Mouse (Mus musculus): Measurements from ENCODE around the gene Lamb1. TPM values are rescaled to one million over a fixed set of nuclear protein-coding genes. Genes with fewer than 3 reads are reported as not detected.

Lamb1 gene
- polyA plus RNA-seq, 1 experiment from 2014 or later, result 13.2 TPM

DNA sequence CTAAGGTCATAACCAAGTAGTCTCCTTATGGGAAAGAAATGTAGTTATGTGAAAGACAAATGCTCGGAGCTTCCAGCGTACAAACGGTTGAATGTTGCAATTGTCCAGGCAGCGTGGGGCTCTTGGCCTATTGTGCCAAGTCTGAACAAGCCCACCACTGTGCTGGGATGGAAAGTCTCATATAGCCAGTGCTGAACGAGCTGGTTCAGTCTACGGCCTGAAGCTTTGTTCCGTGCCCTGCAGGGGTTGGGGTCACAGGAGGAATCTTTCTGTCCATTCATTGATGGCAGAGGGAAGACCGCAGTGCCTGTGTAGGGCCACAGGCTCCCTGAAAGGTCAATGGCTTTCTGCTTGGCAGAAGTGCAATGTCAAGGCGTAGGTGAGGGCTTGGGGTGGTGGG, 45.7 kb downstream of the Lamb1 start:
- no peak for ATAC-seq
- H3K9ac ChIP-seq (ENCODE audit: low read depth, low read length), result no peak overlapping the region
- no peak overlapping the region for H3K4me2 ChIP-seq (ENCODE audit: low read length)
- no peaks in the 10 kb centered on the region for H3K4me1 ChIP-seq (ENCODE audit: control insufficient read depth, insufficient read depth, low read length)
- H3K27ac ChIP-seq (ENCODE audit: low read length), result no peak overlapping the region
- no peaks in the 10 kb centered on the region for H3K36me3 ChIP-seq (ENCODE audit: control insufficient read depth, insufficient read depth, low read length)
- no peaks in the 10 kb centered on the region for H3K27me3 ChIP-seq (ENCODE audit: control insufficient read depth, insufficient read depth, low read depth, low read length)
- 39% methylated on average over 9 of the region's 9 CpGs for WGBS
- H3K9me3 ChIP-seq (replicated peaks; ENCODE audit: control insufficient read depth, low read length, poor library complexity, severe bottlenecking), result no peaks in the 10 kb centered on the region
- H3K4me3 ChIP-seq (ENCODE audit: low read depth, low read length), result no peak overlapping the region

DNA sequence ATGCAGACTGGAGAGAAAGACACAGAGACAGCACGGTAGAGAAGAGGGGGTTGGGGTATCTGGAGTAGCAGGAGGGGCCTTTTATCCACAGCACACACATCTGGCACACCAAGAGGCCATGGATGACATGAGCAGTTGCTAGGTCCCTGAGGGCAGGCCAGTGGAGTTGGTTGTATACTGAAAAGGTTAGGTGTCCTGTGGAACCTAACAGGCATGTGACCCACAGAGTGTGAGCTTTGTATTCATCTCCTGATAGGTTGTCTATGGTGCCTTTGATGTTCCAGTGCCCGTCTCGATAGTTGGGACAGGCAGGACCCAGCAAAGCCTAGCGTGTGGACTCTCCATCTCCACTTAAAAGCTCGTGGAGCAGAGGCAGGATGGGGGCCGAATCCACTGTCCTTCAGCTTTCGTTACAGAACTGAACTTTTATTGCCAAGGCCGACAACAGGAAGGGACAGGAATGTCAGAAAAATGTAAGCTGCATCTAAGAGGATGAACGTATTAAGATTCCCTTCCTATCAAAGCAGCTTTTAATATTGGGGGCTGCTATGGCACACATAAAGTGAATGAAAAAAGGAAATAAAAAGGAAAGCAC, 46.7 kb downstream of the Lamb1 start:
- Histone ChIP-seq H3K9me3 (replicated peaks; ENCODE audit: control insufficient read depth, low read length, poor library complexity, severe bottlenecking) (no peaks in the 10 kb centered on the region), H3K4me1 (ENCODE audit: control insufficient read depth, insufficient read depth, low read length) (no peaks in the 10 kb centered on the region), H3K4me3 (ENCODE audit: low read depth, low read length) (no peak overlapping the region), H3K9ac (ENCODE audit: low read depth, low read length) (no peak overlapping the region), H3K4me2 (ENCODE audit: low read length) (no peak overlapping the region), H3K27ac (ENCODE audit: low read length) (no peak overlapping the region), H3K27me3 (ENCODE audit: control insufficient read depth, insufficient read depth, low read depth, low read length) (no peaks in the 10 kb centered on the region), H3K36me3 (ENCODE audit: control insufficient read depth, insufficient read depth, low read length) (no peaks in the 10 kb centered on the region)
- WGBS, result 84% methylated on average over 9 of the region's 9 CpGs
- no peak for ATAC-seq

DNA sequence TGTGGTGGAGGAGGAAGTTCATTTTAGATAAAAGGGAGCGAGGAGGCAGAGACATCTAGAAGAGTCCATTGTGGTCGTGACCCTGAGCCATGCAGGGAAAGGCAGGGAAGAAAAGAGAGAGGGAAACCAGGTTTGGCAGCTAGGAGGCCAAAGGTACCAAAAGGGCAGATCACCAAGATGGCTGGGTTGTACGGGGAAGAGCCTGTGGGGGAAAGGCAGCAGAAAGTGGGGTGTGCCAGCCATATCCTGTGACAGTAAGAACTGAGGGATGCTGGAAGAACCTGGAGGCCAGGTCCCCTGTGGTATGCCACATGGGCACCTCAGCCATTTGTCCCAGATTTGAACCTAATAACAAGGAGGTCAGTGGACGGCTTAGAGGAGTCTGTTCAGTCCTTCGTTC, 47.2 kb downstream of the Lamb1 start:
- no peaks in the 10 kb centered on the region for H3K4me1 ChIP-seq (ENCODE audit: control insufficient read depth, insufficient read depth, low read length)

DNA sequence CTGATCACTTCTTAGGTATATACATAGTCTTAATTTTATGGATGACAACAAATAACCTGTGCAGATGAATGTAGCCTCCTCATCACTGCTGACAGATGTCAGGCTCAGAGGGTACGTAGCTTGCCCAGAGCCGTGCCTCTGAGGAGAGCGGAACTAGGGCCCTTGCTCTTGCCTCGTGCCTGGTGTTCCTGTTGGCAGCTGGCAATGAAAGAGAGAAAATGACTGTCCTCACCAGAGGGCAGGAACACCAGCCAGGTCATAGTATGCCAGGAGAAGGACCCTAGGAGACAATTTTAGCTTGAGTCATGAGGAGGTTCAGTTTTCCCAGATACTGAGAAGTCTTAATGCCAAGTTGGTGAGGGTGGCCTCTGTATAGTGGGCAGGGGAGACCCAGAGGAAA, 48.1 kb downstream of the Lamb1 start:
- Histone ChIP-seq H3K4me3 (ENCODE audit: low read depth, low read length) (no peak overlapping the region), H3K4me2 (ENCODE audit: low read length) (no peak overlapping the region), H3K27me3 (ENCODE audit: control insufficient read depth, insufficient read depth, low read depth, low read length) (no peaks in the 10 kb centered on the region), H3K9me3 (replicated peaks; ENCODE audit: control insufficient read depth, low read length, poor library complexity, severe bottlenecking) (no peaks in the 10 kb centered on the region), H3K9ac (ENCODE audit: low read depth, low read length) (no peak overlapping the region), H3K27ac (ENCODE audit: low read length) (no peak overlapping the region), H3K36me3 (ENCODE audit: control insufficient read depth, insufficient read depth, low read length) (no peaks in the 10 kb centered on the region), H3K4me1 (ENCODE audit: control insufficient read depth, insufficient read depth, low read length) (no peaks in the 10 kb centered on the region; the same call in 1 of the 2 replicates)
- 93% methylated on average over 4 of the region's 4 CpGs for WGBS
- no peak for ATAC-seq

More for the DNA sequence above, 47.2 kb downstream of the Lamb1 start:
- 86% methylated on average over 5 of the region's 5 CpGs for WGBS
- Histone ChIP-seq H3K4me2 (ENCODE audit: low read length) (no peak overlapping the region), H3K4me3 (ENCODE audit: low read depth, low read length) (no peak overlapping the region), H3K27ac (ENCODE audit: low read length) (no peak overlapping the region), H3K36me3 (ENCODE audit: control insufficient read depth, insufficient read depth, low read length) (no peaks in the 10 kb centered on the region), H3K9ac (ENCODE audit: low read depth, low read length) (no peak overlapping the region), H3K27me3 (ENCODE audit: control insufficient read depth, insufficient read depth, low read depth, low read length) (no peaks in the 10 kb centered on the region), H3K9me3 (replicated peaks; ENCODE audit: control insufficient read depth, low read length, poor library complexity, severe bottlenecking) (no peaks in the 10 kb centered on the region)
- ATAC-seq, result no peak

DNA sequence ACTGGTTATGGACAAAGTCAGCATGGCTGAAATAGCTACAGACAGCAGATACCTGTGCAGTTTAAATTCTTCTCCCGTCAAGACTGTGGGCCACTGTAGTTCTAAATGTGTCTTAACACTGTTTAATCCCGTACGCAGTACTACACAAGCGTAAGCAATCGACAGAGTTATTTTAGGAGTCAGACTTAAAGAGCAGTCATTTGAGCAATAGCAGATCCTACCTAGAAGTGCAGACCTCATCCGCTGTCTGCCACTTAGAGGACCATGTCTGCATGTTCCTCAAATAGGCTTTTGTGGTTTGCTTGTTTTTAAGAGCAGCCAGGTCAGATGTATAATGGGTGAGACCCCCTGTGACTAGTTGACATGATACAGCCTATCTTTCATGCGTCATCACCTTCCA, 49.3 kb downstream of the Lamb1 start:
- Histone ChIP-seq H3K27ac (ENCODE audit: low read length) (no peak overlapping the region), H3K9me3 (replicated peaks; ENCODE audit: control insufficient read depth, low read length, poor library complexity, severe bottlenecking) (no peaks in the 10 kb centered on the region), H3K4me2 (ENCODE audit: low read length) (no peak overlapping the region), H3K27me3 (ENCODE audit: control insufficient read depth, insufficient read depth, low read depth, low read length) (no peaks in the 10 kb centered on the region), H3K4me1 (ENCODE audit: control insufficient read depth, insufficient read depth, low read length) (peaks cover 2% of the 10 kb centered on the region; the same call in 1 of the 2 replicates), H3K36me3 (ENCODE audit: control insufficient read depth, insufficient read depth, low read length) (no peaks in the 10 kb centered on the region), H3K4me3 (ENCODE audit: low read depth, low read length) (no peak overlapping the region), H3K9ac (ENCODE audit: low read depth, low read length) (no peak overlapping the region)
- 94% methylated on average over 7 of the region's 7 CpGs for WGBS
- ATAC-seq, result no peak

DNA sequence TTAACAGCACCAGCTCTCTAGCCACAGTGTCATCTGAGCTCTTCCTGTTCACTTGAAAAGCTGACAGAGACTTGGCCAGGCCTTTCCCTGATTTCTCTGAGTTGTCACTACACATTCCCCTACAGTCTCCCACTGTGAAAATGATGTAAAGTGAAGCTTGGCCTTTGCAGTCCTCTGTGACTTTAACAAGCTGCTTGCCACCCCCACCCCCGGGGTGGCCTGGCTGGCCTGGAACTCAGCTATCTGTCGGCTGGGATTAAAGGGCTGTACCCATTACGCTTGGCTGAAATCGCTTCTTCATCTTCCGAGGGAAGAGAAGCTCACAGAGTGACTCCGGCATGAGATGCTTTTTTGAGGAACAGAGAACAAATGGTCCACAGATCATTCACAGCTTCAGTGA, 50.9 kb downstream of the Lamb1 start:
- 60% methylated on average over 6 of the region's 6 CpGs for WGBS
- Histone ChIP-seq H3K4me1 (ENCODE audit: control insufficient read depth, insufficient read depth, low read length) (peaks cover 2% of the 10 kb centered on the region; the same call in 1 of the 2 replicates), H3K9ac (ENCODE audit: low read depth, low read length) (no peak overlapping the region), H3K36me3 (ENCODE audit: control insufficient read depth, insufficient read depth, low read length) (no peaks in the 10 kb centered on the region), H3K9me3 (replicated peaks; ENCODE audit: control insufficient read depth, low read length, poor library complexity, severe bottlenecking) (no peaks in the 10 kb centered on the region), H3K27ac (ENCODE audit: low read length) (no peak overlapping the region), H3K4me2 (ENCODE audit: low read length) (no peak overlapping the region), H3K27me3 (ENCODE audit: control insufficient read depth, insufficient read depth, low read depth, low read length) (no peaks in the 10 kb centered on the region), H3K4me3 (ENCODE audit: low read depth, low read length) (no peak overlapping the region)
- no peak for ATAC-seq

DNA sequence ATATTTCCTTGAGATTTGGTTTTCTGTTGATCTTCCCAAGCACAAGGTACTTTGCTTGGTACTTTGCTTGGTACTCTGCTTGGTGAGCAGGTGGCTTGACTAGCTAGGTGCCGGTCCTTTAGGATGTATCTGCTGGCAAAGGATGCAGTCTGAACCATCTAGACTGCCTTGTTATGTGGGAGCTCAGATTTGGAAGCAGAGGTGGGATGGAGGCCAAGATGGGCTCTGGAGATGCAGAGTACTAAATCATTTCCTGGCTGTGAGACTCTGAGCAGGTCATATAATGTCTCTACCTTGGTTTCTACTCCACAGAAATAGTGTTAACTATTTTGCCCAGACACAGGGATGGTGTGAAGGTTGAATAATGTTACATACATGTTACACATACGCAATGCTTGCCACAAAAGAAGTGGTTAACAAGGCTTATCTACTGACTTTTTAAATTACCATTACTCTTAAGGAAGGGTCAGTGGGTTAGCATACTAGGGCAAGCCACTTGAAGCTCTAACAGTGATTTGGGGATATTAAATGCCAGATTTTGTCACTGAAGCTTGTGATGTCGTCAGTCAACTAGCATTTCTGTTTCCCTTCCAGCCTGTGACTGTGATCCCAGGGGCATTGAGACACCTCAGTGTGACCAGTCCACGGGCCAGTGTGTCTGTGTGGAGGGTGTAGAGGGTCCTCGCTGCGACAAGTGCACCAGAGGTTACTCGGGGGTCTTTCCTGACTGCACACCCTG, 52.8 kb downstream of the Lamb1 start:
- no peak overlapping the region for H3K9ac ChIP-seq (ENCODE audit: low read depth, low read length)
- WGBS, result 90% methylated on average over 7 of the region's 7 CpGs
- H3K36me3 ChIP-seq (ENCODE audit: control insufficient read depth, insufficient read depth, low read length), result no peaks in the 10 kb centered on the region

DNA sequence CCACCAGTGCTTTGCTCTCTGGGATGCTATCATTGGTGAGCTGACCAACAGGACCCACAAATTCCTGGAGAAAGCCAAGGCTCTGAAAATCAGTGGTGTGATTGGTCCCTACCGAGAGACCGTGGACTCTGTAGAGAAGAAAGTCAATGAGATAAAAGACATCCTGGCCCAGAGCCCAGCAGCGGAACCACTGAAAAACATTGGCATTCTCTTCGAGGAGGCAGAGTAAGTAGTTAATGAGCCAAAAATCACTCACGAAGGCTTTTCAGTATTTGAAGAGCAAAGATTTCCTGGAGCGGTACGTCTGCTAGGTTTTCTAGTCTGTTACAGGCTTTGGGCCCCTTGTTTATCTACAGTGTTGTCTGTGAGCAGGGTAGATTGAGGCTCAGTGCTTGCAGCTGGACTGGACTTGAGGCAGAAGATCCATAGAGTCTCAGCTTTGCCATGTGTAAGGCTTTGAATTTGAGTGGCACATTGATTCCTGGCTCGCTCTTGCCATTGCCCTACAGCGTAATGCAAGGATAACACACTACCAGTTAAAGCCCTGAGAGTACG, 53.5 kb downstream of the Lamb1 start:
- H3K27me3 ChIP-seq (ENCODE audit: control insufficient read depth, insufficient read depth, low read depth, low read length), result no peaks in the 10 kb centered on the region
- peak; percentile 39; the same call in 1 of the 2 replicates for ATAC-seq
- WGBS, result 77% methylated on average over 10 of the region's 10 CpGs
- no peaks in the 10 kb centered on the region for H3K9me3 ChIP-seq (replicated peaks; ENCODE audit: control insufficient read depth, low read length, poor library complexity, severe bottlenecking)
- peaks cover 2% of the 10 kb centered on the region; the same call in 1 of the 2 replicates for H3K4me1 ChIP-seq (ENCODE audit: control insufficient read depth, insufficient read depth, low read length)
- H3K4me2 ChIP-seq (ENCODE audit: low read length), result no peak overlapping the region
- H3K27ac ChIP-seq (ENCODE audit: low read length), result no peak overlapping the region
- H3K36me3 ChIP-seq (ENCODE audit: control insufficient read depth, insufficient read depth, low read length), result no peaks in the 10 kb centered on the region
- H3K4me3 ChIP-seq (ENCODE audit: low read depth, low read length), result no peak overlapping the region
- H3K9ac ChIP-seq (ENCODE audit: low read depth, low read length), result no peak overlapping the region

More for the DNA sequence above, 52.8 kb downstream of the Lamb1 start:
- no peak overlapping the region for H3K4me3 ChIP-seq (ENCODE audit: low read depth, low read length)
- peaks cover 2% of the 10 kb centered on the region; the same call in 1 of the 2 replicates for H3K4me1 ChIP-seq (ENCODE audit: control insufficient read depth, insufficient read depth, low read length)
- H3K9me3 ChIP-seq (replicated peaks; ENCODE audit: control insufficient read depth, low read length, poor library complexity, severe bottlenecking), result no peaks in the 10 kb centered on the region
- ATAC-seq, result no peak
- no peak overlapping the region for H3K4me2 ChIP-seq (ENCODE audit: low read length)
- no peaks in the 10 kb centered on the region for H3K27me3 ChIP-seq (ENCODE audit: control insufficient read depth, insufficient read depth, low read depth, low read length)
- H3K27ac ChIP-seq (ENCODE audit: low read length), result no peak overlapping the region

DNA sequence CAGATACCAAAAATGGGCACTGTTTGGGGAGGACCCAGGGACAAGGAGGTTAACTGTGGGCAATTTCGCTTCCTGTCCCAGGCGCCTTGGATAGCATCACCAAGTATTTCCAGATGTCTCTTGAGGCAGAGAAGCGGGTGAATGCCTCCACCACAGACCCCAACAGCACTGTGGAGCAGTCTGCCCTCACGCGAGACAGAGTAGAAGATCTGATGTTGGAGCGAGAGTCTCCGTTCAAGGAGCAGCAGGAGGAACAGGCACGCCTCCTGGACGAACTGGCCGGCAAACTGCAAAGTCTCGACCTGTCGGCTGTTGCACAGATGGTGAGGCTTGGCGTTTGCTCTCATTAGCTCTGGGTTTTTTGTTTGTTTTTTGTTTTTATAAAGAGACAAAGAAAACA, 55.8 kb downstream of the Lamb1 start:
- Histone ChIP-seq H3K36me3 (ENCODE audit: control insufficient read depth, insufficient read depth, low read length) (no peaks in the 10 kb centered on the region), H3K27me3 (ENCODE audit: control insufficient read depth, insufficient read depth, low read depth, low read length) (no peaks in the 10 kb centered on the region), H3K4me3 (ENCODE audit: low read depth, low read length) (no peak overlapping the region), H3K9ac (ENCODE audit: low read depth, low read length) (no peak overlapping the region), H3K4me2 (ENCODE audit: low read length) (no peak overlapping the region), H3K27ac (ENCODE audit: low read length) (no peak overlapping the region), H3K4me1 (ENCODE audit: control insufficient read depth, insufficient read depth, low read length) (peaks cover 2% of the 10 kb centered on the region; the same call in 1 of the 2 replicates), H3K9me3 (replicated peaks; ENCODE audit: control insufficient read depth, low read length, poor library complexity, severe bottlenecking) (no peaks in the 10 kb centered on the region)
- ATAC-seq, result no peak
- 88% methylated on average over 13 of the region's 13 CpGs for WGBS
